Mouse (Mus musculus): Measurements from ENCODE around the gene Hcfc1r1. TPM values are rescaled to one million over a fixed set of nuclear protein-coding genes. Genes with fewer than 3 reads are reported as not detected.

Gene Hcfc1r1
- total RNA-seq, 1 experiment from 2014 or later, result 38.3 TPM

GRCm38 (mm10) chr17:23703301-23703700 lies 29.9 kb downstream of the Hcfc1r1 start:
- ATAC-seq (replicated peaks; ENCODE audit: insufficient number of reproducible peaks, low FRiP score, low TSS enrichment, poor library complexity, severe bottlenecking), result no peak

- ATAC-seq (replicated peaks; ENCODE audit: insufficient number of reproducible peaks, low FRiP score, low TSS enrichment, poor library complexity, severe bottlenecking), result no peak
These were observed 31.3 kb downstream of the Hcfc1r1 start for GRCm38 (mm10) chr17:23704741-23705140.

- no peak for ATAC-seq (replicated peaks; ENCODE audit: insufficient number of reproducible peaks, low FRiP score, low TSS enrichment, poor library complexity, severe bottlenecking)
These were observed 32.2 kb downstream of the Hcfc1r1 start for GRCm38 (mm10) chr17:23705525-23706104.

GRCm38 (mm10) chr17:23706212-23706611 lies 32.8 kb downstream of the Hcfc1r1 start:
- ATAC-seq (replicated peaks; ENCODE audit: insufficient number of reproducible peaks, low FRiP score, low TSS enrichment, poor library complexity, severe bottlenecking), result peak; percentile 74

- ATAC-seq (replicated peaks; ENCODE audit: insufficient number of reproducible peaks, low FRiP score, low TSS enrichment, poor library complexity, severe bottlenecking), result no peak
These were observed 43.6 kb downstream of the Hcfc1r1 start for GRCm38 (mm10) chr17:23717003-23717402.

- ATAC-seq (replicated peaks; ENCODE audit: insufficient number of reproducible peaks, low FRiP score, low TSS enrichment, poor library complexity, severe bottlenecking), result no peak
These were observed 46.1 kb downstream of the Hcfc1r1 start for GRCm38 (mm10) chr17:23719455-23719854.

- ATAC-seq (replicated peaks; ENCODE audit: insufficient number of reproducible peaks, low FRiP score, low TSS enrichment, poor library complexity, severe bottlenecking), result no peak
These were observed 48.5 kb downstream of the Hcfc1r1 start for GRCm38 (mm10) chr17:23721886-23722285.

- ATAC-seq (replicated peaks; ENCODE audit: insufficient number of reproducible peaks, low FRiP score, low TSS enrichment, poor library complexity, severe bottlenecking), result no peak
These were observed 49.2 kb downstream of the Hcfc1r1 start, which contains the start of gene 1520401A03Rik for GRCm38 (mm10) chr17:23722376-23723125. TSS of gene 1520401A03Rik (minus strand) at chr17:23722783.

Other genes starting within 250 kb of the Hcfc1r1 start
- not detected in 3 replicates for gene Vmn2r117, start 193.9 kb upstream of the Hcfc1r1 start, total RNA-seq (2017)
- gene Zfp213, start 109.4 kb upstream of the Hcfc1r1 start, total RNA-seq (2017), result 4.2 to 6.2 TPM (median 5.4 TPM) in 3 replicates
- gene Zfp13, start 74.1 kb upstream of the Hcfc1r1 start, total RNA-seq (2017), result not detected in 3 replicates
- gene Zscan10, start 72.7 kb upstream of the Hcfc1r1 start, total RNA-seq (2017), result not detected in 3 replicates
- 0.29 to 4.9 TPM (median 3.0 TPM) in 3 replicates for gene Mmp25, start 28.3 kb upstream of the Hcfc1r1 start, total RNA-seq (2017)
- 1.4 TPM in 1 of 3 replicates, not detected in the others for gene Bicdl2, start 13.1 kb upstream of the Hcfc1r1 start, total RNA-seq (2017)
- gene Thoc6, start 286 bp downstream of the Hcfc1r1 start, total RNA-seq (2017), result 20.3 to 21.9 TPM (median 21.2 TPM) in 3 replicates
- 29.6 to 37.5 TPM (median 33.9 TPM) in 3 replicates for gene Tnfrsf12a, start 3.9 kb downstream of the Hcfc1r1 start, total RNA-seq (2017)
- gene Cldn6, start 5.7 kb downstream of the Hcfc1r1 start, total RNA-seq (2017), result not detected in 3 replicates
- not detected in 3 replicates for gene Cldn9, start 10.4 kb downstream of the Hcfc1r1 start, total RNA-seq (2017)
- not detected in 3 replicates for gene 1520401A03Rik, start 49.2 kb downstream of the Hcfc1r1 start, total RNA-seq (2017)
- 0.86 to 3.7 TPM (median 2.6 TPM) in 3 replicates for gene Pkmyt1, start 52.7 kb downstream of the Hcfc1r1 start, total RNA-seq (2017)
- gene Paqr4, start 67.3 kb downstream of the Hcfc1r1 start, total RNA-seq (2017), result 0.38 to 5.1 TPM (median 2.9 TPM) in 3 replicates
- 0.39 TPM in 1 of 3 replicates, not detected in the others for gene Kremen2, start 72.2 kb downstream of the Hcfc1r1 start, total RNA-seq (2017)
- 7.0 to 19.0 TPM (median 8.6 TPM) in 3 replicates for gene Flywch1, start 98.0 kb downstream of the Hcfc1r1 start, total RNA-seq (2017)
- gene Flywch2, start 112.5 kb downstream of the Hcfc1r1 start, total RNA-seq (2017), result 2.5 TPM in 1 of 3 replicates, not detected in the others
- 91.7 to 297 TPM (median 188 TPM) in 3 replicates for gene Srrm2, start 116.9 kb downstream of the Hcfc1r1 start, total RNA-seq (2017)
- gene Elob, start 155.5 kb downstream of the Hcfc1r1 start, total RNA-seq (2017), result 89.4 to 137 TPM (median 96.5 TPM) in 3 replicates
- not detected in 3 replicates for gene Prss33, start 162.5 kb downstream of the Hcfc1r1 start, total RNA-seq (2017)
- gene Prss32, start 170.3 kb downstream of the Hcfc1r1 start, total RNA-seq (2017), result not detected in 3 replicates
- gene Prss41, start 170.6 kb downstream of the Hcfc1r1 start, total RNA-seq (2017), result not detected in 3 replicates
- not detected in 3 replicates for gene Prss21, start 194.5 kb downstream of the Hcfc1r1 start, total RNA-seq (2017)
- not detected in 3 replicates for gene Dcpp1, start 207.3 kb downstream of the Hcfc1r1 start, total RNA-seq (2017)
- not detected in 3 replicates for gene Dcpp2, start 207.3 kb downstream of the Hcfc1r1 start, total RNA-seq (2017)
- gene Dcpp3, start 243.9 kb downstream of the Hcfc1r1 start, total RNA-seq (2017), result not detected in 3 replicates

Measured in monocyte, adult 5-6 weeks (primary cell).